Mouse (Mus musculus): ENCODE measurements around the gene Dzip1. TPM values are rescaled to one million over a fixed set of nuclear protein-coding genes. Genes with fewer than 3 reads are reported as not detected.

Dzip1 gene
- polyA plus RNA-seq, 1 experiment from 2014 or later, result 32.3 TPM

- no peaks in the 10 kb centered on the region for H3K27me3 ChIP-seq
- DNase-seq (ENCODE audit: low read depth, low spot score) (no peak), ATAC-seq (no peak)
- in situ Hi-C loops (cut with MboI; ENCODE audit: low pct_unique_long_range_greater_than_20kb), result no loop called here
- TF ChIP-seq CTCF (IDR thresholded peaks at IDR 0.05), result no peak
- ChIA-PET POLR2A (interaction anchor here (0.7 kb wide), 1 partner anchor 34 kb away, joined by 3 read pairs; no protein-coding TSS in a partner anchor), CTCF (interaction anchor here (1.0 to 2.4 kb wide), 2 partner anchors 13 to 22 kb away, joined by 3 to 8 read pairs; no protein-coding TSS in a partner anchor)
Measured at GRCm38 (mm10) chr14:118874786-118875415, 50.4 kb downstream of the Dzip1 start.

- ATAC-seq, result no peak
- CTCF ChIA-PET, result interaction anchor here (1.0 to 2.4 kb wide), 2 partner anchors 12 to 21 kb away, joined by 3 to 8 read pairs; no protein-coding TSS in a partner anchor
- in situ Hi-C loops (cut with MboI; ENCODE audit: low pct_unique_long_range_greater_than_20kb), result no loop called here
- no peaks in the 10 kb centered on the region for H3K27me3 ChIP-seq
- TF ChIP-seq CTCF (IDR thresholded peaks at IDR 0.05), result no peak
- no peak for DNase-seq (ENCODE audit: low read depth, low spot score)
- POLR2A ChIA-PET, result no interaction called here
Measured at GRCm38 (mm10) chr14:118874126-118874525, 51.1 kb downstream of the Dzip1 start.

- H3K27me3 ChIP-seq, result no peaks in the 10 kb centered on the region
- no peak for DNase-seq (ENCODE audit: low read depth, low spot score)
- CTCF ChIA-PET, result no interaction called here
- no peak for TF ChIP-seq CTCF (IDR thresholded peaks at IDR 0.05)
- in situ Hi-C loops (cut with MboI; ENCODE audit: low pct_unique_long_range_greater_than_20kb), result no loop called here
- ATAC-seq, result no peak
- POLR2A ChIA-PET, result no interaction called here
Measured at GRCm38 (mm10) chr14:118869712-118870111, 55.5 kb downstream of the Dzip1 start.

- ChIA-PET CTCF (no interaction called here), POLR2A (no interaction called here)
- ATAC-seq (no peak), DNase-seq (ENCODE audit: low read depth, low spot score) (no peak)
- no peaks in the 10 kb centered on the region for H3K27me3 ChIP-seq
- TF ChIP-seq CTCF (IDR thresholded peaks at IDR 0.05), result no peak
- in situ Hi-C loops (cut with MboI; ENCODE audit: low pct_unique_long_range_greater_than_20kb), result no loop called here
Measured at GRCm38 (mm10) chr14:118868102-118868724, 57.0 kb downstream of the Dzip1 start.

GRCm38 (mm10) chr14:118867366-118867765 lies 57.9 kb downstream of the Dzip1 start:
- POLR2A ChIA-PET, result no interaction called here
- CTCF ChIA-PET, result no interaction called here
- TF ChIP-seq CTCF (IDR thresholded peaks at IDR 0.05), result no peak
- DNase-seq (ENCODE audit: low read depth, low spot score) (no peak), ATAC-seq (no peak)
- no peaks in the 10 kb centered on the region for H3K27me3 ChIP-seq
- in situ Hi-C loops (cut with MboI; ENCODE audit: low pct_unique_long_range_greater_than_20kb), result no loop called here

- DNase-seq (ENCODE audit: low read depth, low spot score) (no peak), ATAC-seq (no peak)
- H3K27me3 ChIP-seq, result no peaks in the 10 kb centered on the region
- ChIA-PET CTCF (interaction anchor here (1.0 to 2.3 kb wide), 4 partner anchors 13 to 46 kb away, joined by 3 to 5 read pairs (median 4); no protein-coding TSS in a partner anchor), POLR2A (no interaction called here)
- TF ChIP-seq CTCF (IDR thresholded peaks at IDR 0.05), result no peak
- in situ Hi-C loops (cut with MboI; ENCODE audit: low pct_unique_long_range_greater_than_20kb), result no loop called here
Measured at GRCm38 (mm10) chr14:118866014-118866811, 59.0 kb downstream of the Dzip1 start.

- POLR2A ChIA-PET, result interaction anchor here (0.7 kb wide), 1 partner anchor 14 kb away, joined by 3 read pairs; no protein-coding TSS in a partner anchor
- no peak for DNase-seq (ENCODE audit: low read depth, low spot score)
Measured at GRCm38 (mm10) chr14:118864905-118865304, 60.4 kb downstream of the Dzip1 start.

GRCm38 (mm10) chr14:118862253-118862652 lies 63.0 kb downstream of the Dzip1 start:
- no peak for ATAC-seq
- POLR2A ChIA-PET, result no interaction called here
- CTCF ChIA-PET, result interaction anchor here (1.0 to 1.9 kb wide), 4 partner anchors 9 to 42 kb away, joined by 3 to 8 read pairs (median 6); no protein-coding TSS in a partner anchor
- DNase-seq (ENCODE audit: low read depth, low spot score), result no peak
- H3K27me3 ChIP-seq, result no peaks in the 10 kb centered on the region
- in situ Hi-C loops (cut with MboI; ENCODE audit: low pct_unique_long_range_greater_than_20kb), result no loop called here
- no peak for TF ChIP-seq CTCF (IDR thresholded peaks at IDR 0.05)

More at GRCm38 (mm10) chr14:118864905-118865304, 60.4 kb downstream of the Dzip1 start:
- in situ Hi-C loops (cut with MboI; ENCODE audit: low pct_unique_long_range_greater_than_20kb), result no loop called here
- no peak for TF ChIP-seq CTCF (IDR thresholded peaks at IDR 0.05)
- H3K27me3 ChIP-seq, result no peaks in the 10 kb centered on the region
- CTCF ChIA-PET, result interaction anchor here (2.3 kb wide), 1 partner anchor 31 kb away, joined by 5 read pairs; no protein-coding TSS in a partner anchor
- ATAC-seq, result peak; percentile 89

GRCm38 (mm10) chr14:118858318-118858717 lies 66.9 kb downstream of the Dzip1 start:
- no peaks in the 10 kb centered on the region for H3K27me3 ChIP-seq
- no peak for TF ChIP-seq CTCF (IDR thresholded peaks at IDR 0.05)
- ChIA-PET POLR2A (interaction anchor here (0.7 kb wide), 1 partner anchor 376 kb away, joined by 4 read pairs; no protein-coding TSS in a partner anchor), CTCF (interaction anchor here (2.1 kb wide), 1 partner anchor 13 kb away, joined by 7 read pairs; no protein-coding TSS in a partner anchor)
- no peak for ATAC-seq
- no peak for DNase-seq (ENCODE audit: low read depth, low spot score)
- in situ Hi-C loops (cut with MboI; ENCODE audit: low pct_unique_long_range_greater_than_20kb), result no loop called here

- in situ Hi-C loops (cut with MboI; ENCODE audit: low pct_unique_long_range_greater_than_20kb), result no loop called here
- no peak for DNase-seq (ENCODE audit: low read depth, low spot score)
- ATAC-seq, result no peak
- ChIA-PET POLR2A (no interaction called here), CTCF (no interaction called here)
- TF ChIP-seq CTCF (IDR thresholded peaks at IDR 0.05), result no peak
- H3K27me3 ChIP-seq, result no peaks in the 10 kb centered on the region
Measured at GRCm38 (mm10) chr14:118856563-118856962, 68.7 kb downstream of the Dzip1 start.

Data from Patski (cell line).